Mouse (Mus musculus): Measurements from ENCODE around the gene Bglap. TPM values are rescaled to one million over a fixed set of nuclear protein-coding genes. Genes with fewer than 3 reads are reported as not detected.
"Not testable (repeated sequence)": the region's sequence is repeated elsewhere in the genome, so short reads cannot be mapped to it uniquely, and the experiment has no call there.

The Bglap gene
- not detected in 2 replicates for polyA plus RNA-seq (2016; fragmentation: Nextera tagmentation; extraction: Ambion mirVana)

- Histone ChIP-seq H3K36me3 (no peaks in the 10 kb centered on the region), H3K9ac (no peak within 1 kb of the TSS), H3K9me3 (replicated peaks) (no peaks in the 10 kb centered on the region), H3K4me2 (replicated peaks) (no peak within 1 kb of the TSS), H3K27ac (no peak within 1 kb of the TSS), H3K27me3 (no peaks in the 10 kb centered on the region), H3K4me3 (no peak within 1 kb of the TSS), H3K4me1 (0 out of 2 replicates have a peak, but pooled peaks cover 4% of the 10 kb centered on the region)
- ATAC-seq (ENCODE audit: low FRiP score): no peak
- 76% methylated on average over 5 of the region's 5 CpGs for WGBS
Measured at GRCm38 (mm10) chr3:88384364-88384763, at the start of gene Bglap. TSS of gene Bglap (minus strand) at chr3:88384464.

GRCm38 (mm10) chr3:88428639-88429038 is 44.4 kb upstream of the Bglap start:
- H3K36me3 ChIP-seq; H3K27ac ChIP-seq; H3K27me3 ChIP-seq; ATAC-seq (ENCODE audit: low FRiP score); H3K4me3 ChIP-seq; H3K9ac ChIP-seq; H3K9me3 ChIP-seq (replicated peaks); H3K4me1 ChIP-seq; H3K4me2 ChIP-seq (replicated peaks): not testable (repeated sequence)
- 74% methylated on average over 8 of the region's 8 CpGs for WGBS

- Histone ChIP-seq H3K27ac (no peak overlapping the region), H3K4me1 (peaks cover 18% of the 10 kb centered on the region), H3K9ac (no peak overlapping the region), H3K4me2 (replicated peaks) (no peak overlapping the region), H3K9me3 (replicated peaks) (no peaks in the 10 kb centered on the region), H3K36me3 (no peaks in the 10 kb centered on the region), H3K27me3 (no peaks in the 10 kb centered on the region), H3K4me3 (no peak overlapping the region)
- ATAC-seq (ENCODE audit: low FRiP score): no peak
- 84% methylated on average over 4 of the region's 4 CpGs for WGBS
Measured at GRCm38 (mm10) chr3:88427342-88427905, 43.2 kb upstream of the Bglap start.

- Histone ChIP-seq H3K4me3 (no peak overlapping the region), H3K9ac (no peak overlapping the region), H3K4me2 (replicated peaks) (no peak overlapping the region), H3K27ac (no peak overlapping the region), H3K9me3 (replicated peaks) (no peaks in the 10 kb centered on the region), H3K4me1 (peaks cover 28% of the 10 kb centered on the region), H3K27me3 (no peaks in the 10 kb centered on the region), H3K36me3 (peaks cover 6% of the 10 kb centered on the region)
- ATAC-seq (ENCODE audit: low FRiP score): no peak
- WGBS: 89% methylated on average over 10 of the region's 10 CpGs
Measured at GRCm38 (mm10) chr3:88425708-88426420, 41.6 kb upstream of the Bglap start.

- 10% methylated on average over 2 of the region's 2 CpGs for WGBS
- Histone ChIP-seq H3K4me1 (peaks cover 28% of the 10 kb centered on the region), H3K9me3 (replicated peaks) (no peaks in the 10 kb centered on the region), H3K27ac (no peak overlapping the region), H3K36me3 (peaks cover 11% of the 10 kb centered on the region), H3K4me3 (peak overlapping the region; percentile 81; the same call in 1 of the 2 replicates), H3K27me3 (no peaks in the 10 kb centered on the region), H3K9ac (no peak overlapping the region), H3K4me2 (replicated peaks) (peak overlapping the region; percentile 93)
- no peak for ATAC-seq (ENCODE audit: low FRiP score)
Measured at GRCm38 (mm10) chr3:88425330-88425689, 41.0 kb upstream of the Bglap start.

GRCm38 (mm10) chr3:88424605-88425329 is 40.5 kb upstream of the Bglap start, which contains the start of gene Slc25a44:
TSS of gene Slc25a44 (minus strand) at chr3:88425139.
- peak within 1 kb of the TSS; percentile 84 for H3K9ac ChIP-seq
- peaks cover 28% of the 10 kb centered on the region for H3K4me1 ChIP-seq
- under 1% methylated on average over 35 of the region's 35 CpGs for WGBS
- H3K4me2 ChIP-seq (replicated peaks): peak within 1 kb of the TSS; percentile 93
- peak within 1 kb of the TSS; percentile 81 for H3K4me3 ChIP-seq
- no peaks in the 10 kb centered on the region for H3K9me3 ChIP-seq (replicated peaks)
- peak within 1 kb of the TSS; percentile 77 for H3K27ac ChIP-seq
- ATAC-seq (ENCODE audit: low FRiP score): peak; percentile 98
- H3K36me3 ChIP-seq: peaks cover 17% of the 10 kb centered on the region
- H3K27me3 ChIP-seq: no peaks in the 10 kb centered on the region

GRCm38 (mm10) chr3:88422020-88422720 is 37.9 kb upstream of the Bglap start:
- Histone ChIP-seq H3K4me3 (no peak overlapping the region), H3K9ac (peak overlapping the region; percentile 13; the same call in 1 of the 2 replicates), H3K4me1 (peaks cover 28% of the 10 kb centered on the region), H3K9me3 (replicated peaks) (no peaks in the 10 kb centered on the region), H3K4me2 (replicated peaks) (no peak overlapping the region), H3K27me3 (no peaks in the 10 kb centered on the region), H3K36me3 (peaks cover 43% of the 10 kb centered on the region), H3K27ac (no peak overlapping the region)
- WGBS: 26% methylated on average over 9 of the region's 9 CpGs
- ATAC-seq (ENCODE audit: low FRiP score): no peak

- ATAC-seq (ENCODE audit: low FRiP score): no peak
- WGBS: 96% methylated on average over 19 of the region's 19 CpGs
Measured at GRCm38 (mm10) chr3:88420771-88421170, 36.5 kb upstream of the Bglap start.

GRCm38 (mm10) chr3:88418016-88418415 is 33.8 kb upstream of the Bglap start:
- Histone ChIP-seq H3K9ac (no peak overlapping the region), H3K9me3 (replicated peaks) (no peaks in the 10 kb centered on the region), H3K4me3 (no peak overlapping the region), H3K27me3 (no peaks in the 10 kb centered on the region), H3K4me2 (replicated peaks) (no peak overlapping the region), H3K27ac (no peak overlapping the region), H3K4me1 (peaks cover 14% of the 10 kb centered on the region), H3K36me3 (peaks cover 66% of the 10 kb centered on the region)
- 87% methylated on average over 6 of the region's 6 CpGs for WGBS
- no peak for ATAC-seq (ENCODE audit: low FRiP score)

More at GRCm38 (mm10) chr3:88420771-88421170, 36.5 kb upstream of the Bglap start:
- Histone ChIP-seq H3K36me3 (peaks cover 52% of the 10 kb centered on the region), H3K9ac (no peak overlapping the region), H3K9me3 (replicated peaks) (no peaks in the 10 kb centered on the region), H3K27ac (no peak overlapping the region), H3K4me1 (peaks cover 28% of the 10 kb centered on the region), H3K4me2 (replicated peaks) (no peak overlapping the region), H3K27me3 (no peaks in the 10 kb centered on the region), H3K4me3 (no peak overlapping the region)

GRCm38 (mm10) chr3:88415668-88416067 is 31.4 kb upstream of the Bglap start:
- H3K9ac ChIP-seq: no peak overlapping the region
- ATAC-seq (ENCODE audit: low FRiP score): no peak
- 79% methylated on average over 4 of the region's 4 CpGs for WGBS
- no peak overlapping the region for H3K4me3 ChIP-seq
- H3K4me2 ChIP-seq (replicated peaks): no peak overlapping the region
- H3K27ac ChIP-seq: no peak overlapping the region
- H3K4me1 ChIP-seq: peaks cover 5% of the 10 kb centered on the region
- H3K27me3 ChIP-seq: no peaks in the 10 kb centered on the region
- no peaks in the 10 kb centered on the region for H3K9me3 ChIP-seq (replicated peaks)
- H3K36me3 ChIP-seq: peaks cover 73% of the 10 kb centered on the region

- Histone ChIP-seq H3K4me3 (no peak overlapping the region), H3K27me3 (no peaks in the 10 kb centered on the region), H3K36me3 (peaks cover 43% of the 10 kb centered on the region), H3K9ac (no peak overlapping the region), H3K4me2 (replicated peaks) (no peak overlapping the region), H3K9me3 (replicated peaks) (no peaks in the 10 kb centered on the region), H3K27ac (no peak overlapping the region), H3K4me1 (peaks cover 22% of the 10 kb centered on the region)
- 91% methylated on average over 11 of the region's 11 CpGs for WGBS
- ATAC-seq (ENCODE audit: low FRiP score): no peak
Measured at GRCm38 (mm10) chr3:88412636-88413035, 28.4 kb upstream of the Bglap start.

- Histone ChIP-seq H3K4me2 (replicated peaks) (no peak overlapping the region), H3K27me3 (no peaks in the 10 kb centered on the region), H3K9me3 (replicated peaks) (no peaks in the 10 kb centered on the region), H3K36me3 (peaks cover 34% of the 10 kb centered on the region), H3K9ac (no peak overlapping the region), H3K4me1 (peaks cover 22% of the 10 kb centered on the region), H3K4me3 (no peak overlapping the region), H3K27ac (no peak overlapping the region)
- ATAC-seq (ENCODE audit: low FRiP score): no peak
- 92% methylated on average over 4 of the region's 4 CpGs for WGBS
Measured at GRCm38 (mm10) chr3:88411681-88412080, 27.4 kb upstream of the Bglap start.

Data from hindbrain, embryonic 12.5 days (tissue).